Mouse (Mus musculus) G1E (cell line): ENCODE results near the gene Pacs2.

Experiments used
- CTCF ChIP-seq: IDR thresholded peaks from 2 replicates; pipeline ENCODE4 v1.5.1; 2012; ENCODE audit warnings: low read depth, low read length, inconsistent platforms, mixed read lengths
- TAL1 ChIP-seq: conservative IDR thresholded peaks from 2 replicates; pipeline ENCODE4 v1.6.1; 2012; ENCODE audit warnings: low read depth, low read length, inconsistent platforms, mixed read lengths

- TF ChIP-seq CTCF (0 out of 2 replicates have a peak, but pooled peaks have one; percentile 16), TAL1 (no peak)
Observed at GRCm38 (mm10) chr12:113103846-113104451, 89.6 kb downstream of the Pacs2 start.
